Mouse (Mus musculus): ENCODE data around the gene Ankrd40.

DNA sequence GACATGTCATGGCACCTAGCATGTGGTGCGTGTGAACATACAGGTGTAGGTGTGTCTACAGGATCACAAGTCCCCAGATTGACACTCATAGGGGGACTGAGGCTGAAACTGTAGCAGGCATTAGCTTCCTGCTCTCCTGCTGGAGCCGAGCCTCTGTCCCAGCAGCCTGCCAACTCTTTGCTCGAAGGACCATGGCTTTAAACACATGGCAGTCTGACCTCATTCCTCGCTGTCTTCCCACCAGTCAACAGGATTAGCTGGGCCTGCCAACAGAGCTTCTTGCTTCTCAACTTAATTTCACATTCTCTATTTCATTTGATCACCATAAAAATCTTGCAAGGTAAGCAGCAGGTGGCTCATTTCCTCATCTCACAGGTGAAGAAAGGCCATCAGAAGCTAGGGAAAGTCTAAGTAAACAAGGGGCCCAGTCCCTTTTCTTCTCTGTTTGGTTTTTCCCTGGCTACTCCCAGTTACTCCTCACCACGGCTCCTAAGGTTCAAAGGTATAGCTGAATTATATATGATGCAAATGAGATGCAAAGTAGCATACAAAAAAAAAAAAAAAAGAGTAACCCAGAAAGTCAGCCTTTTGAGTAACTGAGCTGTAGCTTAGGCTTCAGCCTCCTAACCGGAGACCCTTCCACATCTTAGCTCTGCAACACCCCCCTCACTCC, 62.1 kb downstream of the Ankrd40 start:
- TF ChIP-seq CTCF (IDR thresholded peaks at IDR 0.05; ENCODE audit: low read depth) (no peak), EP300 (IDR thresholded peaks at IDR 0.05; ENCODE audit: low read depth) (no peak)
